Mouse (Mus musculus) olfactory bulb, adult 2 months (tissue): ENCODE measurements at regions not wholly inside any gene's neighbourhood (a gene's known extent, or its start where the extent isn't known, plus 50 kb on each side); places are given as distances from the start of the nearest gene placed in this dataset.

Source experiments
- CTCF ChIP-seq: fragments of 200-500 bp; IDR thresholded peaks from 2 replicates; pipeline ENCODE4 v1.5.1; 2012; ENCODE audit warnings: low read depth, mild to moderate bottlenecking, low read length, moderate library complexity; ENCODE audit not compliant: insufficient read depth
- POLR2A ChIP-seq: fragments of 200-500 bp; IDR thresholded peaks from 2 replicates; pipeline ENCODE4 v1.6.1; 2012; ENCODE audit warnings: mild to moderate bottlenecking, low read depth, low read length, moderate library complexity; ENCODE audit not compliant: insufficient read depth

GRCm38 (mm10) chr2:33991299-33991698 lies 103.6 kb upstream of the Mvb12b start:
- TF ChIP-seq CTCF (no peak), POLR2A (no peak)
